Mouse (Mus musculus) layer of hippocampus, postnatal 10 days (tissue): ENCODE data around the gene Iscu. TPM values are rescaled to one million over a fixed set of nuclear protein-coding genes. Genes with fewer than 3 reads are reported as not detected.

ENCODE experiments used
- DNase-seq, 2 experiments: peaks; one replicate each; pipeline ENCODE4 v3.0.0; 2021; ENCODE audit warnings: low spot score in 2 of 2
- long read RNA-seq: library from polyadenylated mRNA; stranded (forward); transcript quantifications from one replicate; pipeline ENCODE4 v2.0.0, GENCODE M21; 2023
- total RNA-seq, 2 experiments: library from RNA; stranded (reverse); gene quantifications; 2 replicates each; pipeline ENCODE4 v1.2.3; 2021

Iscu gene
- total RNA-seq = 10 to 100 TPM; 71.0 to 77.5 TPM
- long read RNA-seq, transcript Iscu-201 (5 exons, 957 nt) = major isoform, 117 of 136 reads
- long read RNA-seq, transcript Iscu-205 (5 exons, 489 nt) = minor isoform, 5 of 136 reads
- long read RNA-seq, partial matches to known transcripts = 6 of 136 reads
- long read RNA-seq, other reads (novel, unspliced or antisense) = 3 of 136 reads

GRCm38 (mm10) chr5:113772450-113772895, at the start of gene Iscu, which contains the start of gene Sart3:
Gene Iscu, plus strand, starts transcription at chr5:113772748.
Gene Sart3, minus strand, starts transcription at chr5:113772510.
- DNase-seq = peak; percentile 92 to 95

- DNase-seq = peak; percentile 41 to 43
These were observed 48.8 kb upstream of the Iscu start for GRCm38 (mm10) chr5:113723567-113724237.

GRCm38 (mm10) chr5:113724446-113724845, 48.1 kb upstream of the Iscu start, which contains the start of gene 1700069L16Rik:
Gene 1700069L16Rik, minus strand, starts transcription at chr5:113724772.
- DNase-seq = peak; percentile 92

- DNase-seq = no peak
These were observed 47.1 kb upstream of the Iscu start for GRCm38 (mm10) chr5:113725417-113725816.

- DNase-seq = no peak
These were observed 45.9 kb upstream of the Iscu start for GRCm38 (mm10) chr5:113726618-113727017.

GRCm38 (mm10) chr5:113727238-113727637, 45.3 kb upstream of the Iscu start:
- DNase-seq = no peak

GRCm38 (mm10) chr5:113728011-113728410, 44.5 kb upstream of the Iscu start:
- DNase-seq = no peak

GRCm38 (mm10) chr5:113728691-113729090, 43.9 kb upstream of the Iscu start:
- no peak for DNase-seq

GRCm38 (mm10) chr5:113730641-113731121, 41.9 kb upstream of the Iscu start:
- no peak for DNase-seq

- no peak for DNase-seq
These were observed 41.4 kb upstream of the Iscu start for GRCm38 (mm10) chr5:113731174-113731573.

- DNase-seq = peak; percentile 72 to 79
These were observed 40.4 kb upstream of the Iscu start for GRCm38 (mm10) chr5:113732182-113732581.

- DNase-seq = no peak
These were observed 38.2 kb upstream of the Iscu start for GRCm38 (mm10) chr5:113734376-113734775.

GRCm38 (mm10) chr5:113735023-113735344, 37.6 kb upstream of the Iscu start:
- DNase-seq = no peak

- DNase-seq = peak; percentile 88 to 92
These were observed 37.0 kb upstream of the Iscu start, which contains the start of gene Ficd for GRCm38 (mm10) chr5:113735345-113736112. Gene Ficd, plus strand, starts transcription at chr5:113735803.

GRCm38 (mm10) chr5:113736113-113736502, 36.4 kb upstream of the Iscu start:
- DNase-seq = no peak

GRCm38 (mm10) chr5:113736522-113737164, 35.9 kb upstream of the Iscu start:
- no peak for DNase-seq

- no peak for DNase-seq
These were observed 34.8 kb upstream of the Iscu start for GRCm38 (mm10) chr5:113737607-113738237.

- DNase-seq = no peak
These were observed 24.9 kb upstream of the Iscu start for GRCm38 (mm10) chr5:113747629-113748028.

GRCm38 (mm10) chr5:113748556-113749331, 23.8 kb upstream of the Iscu start:
- no peak for DNase-seq

GRCm38 (mm10) chr5:113751521-113752157, 20.9 kb upstream of the Iscu start:
- DNase-seq = no peak
